Mouse (Mus musculus) midbrain, postnatal 0 days (tissue): ENCODE results near the gene Spata13. TPM values are rescaled to one million over a fixed set of nuclear protein-coding genes. Genes with fewer than 3 reads are reported as not detected.

Experiments used
- ATAC-seq: fragments of 200-750 bp; cut with Nextera tagmentation; 2 replicates; pipeline ENCODE4 v1.8.0; 2017; ENCODE audit warnings: moderate number of reproducible peaks, mild to moderate bottlenecking, moderate TSS enrichment, moderate library complexity; ENCODE audit not compliant: low FRiP score
- DNase-seq: peaks from one replicate; pipeline ENCODE4 v3.0.0-alpha.2; 2015; ENCODE audit warnings: low spot score
- H3K27ac ChIP-seq: fragments of 300-500 bp; sonication (generic); 2 replicates; pipeline ENCODE4 v1.5.1; 2014; ENCODE audit warnings: low read depth, mild to moderate bottlenecking, low read length, mixed read lengths
- H3K27me3 ChIP-seq: fragments of 300-500 bp; sonication (generic); 2 replicates; pipeline ENCODE4 v1.6.1; 2014; ENCODE audit warnings: low read length, control low read depth, mixed read lengths; ENCODE audit not compliant: insufficient read depth
- H3K36me3 ChIP-seq: fragments of 300-500 bp; sonication (generic); 2 replicates; pipeline ENCODE4 v1.6.1; 2014; ENCODE audit warnings: low read length, control low read depth, mixed read lengths; ENCODE audit not compliant: insufficient read depth
- H3K4me1 ChIP-seq: fragments of 300-500 bp; sonication (generic); 2 replicates; pipeline ENCODE4 v1.6.1; 2014; ENCODE audit warnings: mild to moderate bottlenecking, control low read depth, antibody characterized with exemption, low read length, mixed read lengths; ENCODE audit not compliant: insufficient read depth
- H3K4me2 ChIP-seq: fragments of 300-500 bp; sonication (generic); 2 replicates; pipeline ENCODE4 v1.6.1; 2014; ENCODE audit warnings: low read depth, mild to moderate bottlenecking, low read length, mixed read lengths; ENCODE audit not compliant: poor library complexity, severe bottlenecking
- H3K4me3 ChIP-seq: fragments of 300-500 bp; sonication (generic); 2 replicates; pipeline ENCODE4 v1.5.1; 2014; ENCODE audit warnings: low read depth, mild to moderate bottlenecking, low read length, moderate library complexity
- H3K9ac ChIP-seq: fragments of 300-500 bp; sonication (generic); replicated peaks from 2 replicates; pipeline ENCODE4 v1.6.1; 2014; ENCODE audit warnings: mild to moderate bottlenecking, low read length, moderate library complexity, mixed read lengths; ENCODE audit not compliant: poor library complexity, severe bottlenecking
- H3K9me3 ChIP-seq: fragments of 300-500 bp; sonication (generic); 2 replicates; pipeline ENCODE4 v1.6.1; 2016; ENCODE audit warnings: low read length, control low read depth
- CTCF ChIP-seq: IDR thresholded peaks from 2 replicates; pipeline ENCODE4 v1.5.1; 2016; ENCODE audit warnings: antibody characterized with exemption, mild to moderate bottlenecking
- WGBS: fragments of 180-500 bp; shearing (Covaris S2); extraction: QIAGEN DNeasy Blood & Tissue Kit; methylation state at CpG from one replicate; pipeline ENCODE4 v1.1.7; 2014; 5-methylcytosine and 5-hydroxymethylcytosine counted together
- polyA plus RNA-seq: library from polyadenylated mRNA; unstranded; fragments of >200 nt; fragmentation: Nextera tagmentation; extraction: Ambion mirVana; gene quantifications from 2 replicates; pipeline ENCODE4 v1.2.1, GENCODE M21; 2015
- total RNA-seq: library from RNA; depleted of rRNA; stranded (reverse); fragments of >200 nt; gene quantifications from 2 replicates; pipeline ENCODE4 v1.2.3, GENCODE M21; 2014

Spata13 gene
- total and polyA plus RNA-seq, 2 experiments from 2014 or later, result 12.4 to 33.0 TPM

- no peak for TF ChIP-seq CTCF
- H3K27ac ChIP-seq, result no peak within 1 kb of the TSS
- H3K4me3 ChIP-seq, result no peak within 1 kb of the TSS
- H3K4me1 ChIP-seq, result no peaks in the 10 kb centered on the region
- H3K9ac ChIP-seq, result no peak within 1 kb of the TSS
- H3K36me3 ChIP-seq, result no peaks in the 10 kb centered on the region
- ATAC-seq, result no peak
- no peaks in the 10 kb centered on the region for H3K27me3 ChIP-seq
- DNase-seq, result no peak
- no peak within 1 kb of the TSS for H3K4me2 ChIP-seq
- no peaks in the 10 kb centered on the region for H3K9me3 ChIP-seq
- WGBS, result 80% methylated on average over 4 of the region's 4 CpGs
Measured at GRCm38 (mm10) chr14:60767884-60768283, 134.1 kb downstream of the Spata13 start, which contains the start of gene C1qtnf9. Gene C1qtnf9 (plus strand): TSS chr14:60768134.

- no peaks in the 10 kb centered on the region for H3K4me1 ChIP-seq
- ATAC-seq (no peak), DNase-seq (no peak)
- H3K36me3 ChIP-seq, result no peaks in the 10 kb centered on the region
- H3K27me3 ChIP-seq, result no peaks in the 10 kb centered on the region
- no peak overlapping the region for H3K4me3 ChIP-seq
- TF ChIP-seq CTCF, result peak; percentile 60
- H3K4me2 ChIP-seq, result no peak overlapping the region
- H3K9me3 ChIP-seq, result no peaks in the 10 kb centered on the region
- 43% methylated on average over 6 of the region's 6 CpGs for WGBS
- H3K27ac ChIP-seq, result no peak overlapping the region
- H3K9ac ChIP-seq, result no peak overlapping the region
Measured at GRCm38 (mm10) chr14:60769340-60769739, 135.5 kb downstream of the Spata13 start.

- Histone ChIP-seq H3K27me3 (no peaks in the 10 kb centered on the region), H3K9me3 (no peaks in the 10 kb centered on the region), H3K27ac (no peak overlapping the region), H3K4me1 (no peaks in the 10 kb centered on the region), H3K4me2 (no peak overlapping the region), H3K4me3 (no peak overlapping the region), H3K9ac (no peak overlapping the region), H3K36me3 (no peaks in the 10 kb centered on the region)
- TF ChIP-seq CTCF, result no peak
- DNase-seq, result no peak
- peak; percentile 32; the same call in 1 of the 2 replicates for ATAC-seq
- WGBS, result 74% methylated on average over 6 of the region's 6 CpGs
Measured at GRCm38 (mm10) chr14:60770594-60770993, 136.8 kb downstream of the Spata13 start.

- H3K9ac ChIP-seq, result 0 out of 2 replicates have a peak overlapping the region, but pooled peaks have one; percentile 39
- H3K4me1 ChIP-seq, result no peaks in the 10 kb centered on the region
- no peak overlapping the region for H3K27ac ChIP-seq
- peak overlapping the region; percentile 22; the same call in 1 of the 2 replicates for H3K4me3 ChIP-seq
- peak overlapping the region; percentile 43 for H3K4me2 ChIP-seq
- no peaks in the 10 kb centered on the region for H3K27me3 ChIP-seq
- H3K36me3 ChIP-seq, result no peaks in the 10 kb centered on the region
- peak; percentile 85 for ATAC-seq
- peak; percentile 97 for TF ChIP-seq CTCF
- WGBS, result 4% methylated on average over 8 of the region's 8 CpGs
- H3K9me3 ChIP-seq, result no peaks in the 10 kb centered on the region
- peak; percentile 71 for DNase-seq
Measured at GRCm38 (mm10) chr14:60771057-60771456, 137.3 kb downstream of the Spata13 start.

GRCm38 (mm10) chr14:60773476-60773875 is 139.7 kb downstream of the Spata13 start:
- H3K4me3 ChIP-seq, result no peak overlapping the region
- ATAC-seq, result no peak
- H3K27ac ChIP-seq, result no peak overlapping the region
- peak; percentile 38 for TF ChIP-seq CTCF
- no peaks in the 10 kb centered on the region for H3K4me1 ChIP-seq
- no peaks in the 10 kb centered on the region for H3K36me3 ChIP-seq
- H3K9ac ChIP-seq, result no peak overlapping the region
- H3K27me3 ChIP-seq, result no peaks in the 10 kb centered on the region
- H3K4me2 ChIP-seq, result no peak overlapping the region
- no peak for DNase-seq
- 86% methylated on average over 2 of the region's 2 CpGs for whole genome bisulfite sequencing
- no peaks in the 10 kb centered on the region for H3K9me3 ChIP-seq

GRCm38 (mm10) chr14:60776521-60776920 is 142.7 kb downstream of the Spata13 start:
- DNase-seq, result no peak
- no peak overlapping the region for H3K4me3 ChIP-seq
- H3K36me3 ChIP-seq, result no peaks in the 10 kb centered on the region
- H3K27ac ChIP-seq, result no peak overlapping the region
- H3K9me3 ChIP-seq, result no peaks in the 10 kb centered on the region
- no peak overlapping the region for H3K9ac ChIP-seq
- WGBS, result 86% methylated on average over 8 of the region's 8 CpGs
- no peak for TF ChIP-seq CTCF
- H3K4me1 ChIP-seq, result no peaks in the 10 kb centered on the region
- no peak for ATAC-seq
- no peaks in the 10 kb centered on the region for H3K27me3 ChIP-seq
- H3K4me2 ChIP-seq, result no peak overlapping the region
